Mouse (Mus musculus) cortical plate, adult 2 months (tissue): Measurements from ENCODE around the gene C1ql2. TPM values are rescaled to one million over a fixed set of nuclear protein-coding genes. Genes with fewer than 3 reads are reported as not detected.

Source experiments
- H3K27ac ChIP-seq: fragments of 200-500 bp; 2 replicates; pipeline ENCODE4 v1.5.1; 2012; ENCODE audit warnings: low read length, control low read depth, inconsistent platforms; ENCODE audit not compliant: insufficient read depth
- H3K4me1 ChIP-seq: fragments of 200-500 bp; 2 replicates; pipeline ENCODE4 v1.6.1; 2011; ENCODE audit warnings: low read length; ENCODE audit not compliant: control insufficient read depth, insufficient read depth
- H3K4me3 ChIP-seq: fragments of 200-500 bp; 2 replicates; pipeline ENCODE4 v1.5.1; 2011; ENCODE audit warnings: mild to moderate bottlenecking, low read length, control low read depth; ENCODE audit not compliant: insufficient read depth
- CTCF ChIP-seq: fragments of 200-500 bp; IDR thresholded peaks from 2 replicates; pipeline ENCODE4 v1.5.1; 2011; ENCODE audit warnings: mild to moderate bottlenecking, control low read depth, low read length; ENCODE audit not compliant: insufficient read depth; ENCODE audit errors: extremely low read depth
- POLR2A ChIP-seq: fragments of 200-500 bp; IDR thresholded peaks from 2 replicates; pipeline ENCODE4 v1.6.1; 2011; ENCODE audit warnings: mild to moderate bottlenecking, low read length, control low read depth; ENCODE audit not compliant: insufficient read depth; ENCODE audit errors: extremely low read depth
- polyA plus RNA-seq: library from polyadenylated mRNA; depleted of rRNA; stranded (reverse); fragments of >200 nt; gene quantifications from 2 replicates; pipeline ENCODE4 v1.2.3, GENCODE M21; 2012; rRNA removed

The C1ql2 gene
- polyA plus RNA-seq, 1 experiment = 2.7 TPM

DNA sequence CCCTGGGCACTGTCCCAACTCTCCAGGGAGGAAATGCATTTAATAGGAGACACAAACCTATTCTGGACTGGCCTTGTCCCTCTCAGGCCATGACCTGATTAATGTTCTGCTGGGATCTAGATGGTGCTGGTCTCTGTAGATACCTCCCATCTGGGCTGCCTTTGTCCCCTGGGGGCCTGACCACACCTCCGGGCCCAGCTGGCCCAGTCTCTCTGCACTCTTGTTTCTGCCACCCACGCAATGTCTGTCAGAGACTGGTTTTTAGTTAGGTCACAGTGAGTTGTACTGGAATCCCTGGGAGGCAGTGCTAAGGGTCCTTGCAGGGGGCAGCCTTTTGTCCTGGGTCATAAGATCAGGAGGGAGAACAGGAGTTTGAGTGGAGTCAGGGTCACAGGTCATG lies 34.5 kb downstream of the C1ql2 start:
- no peak for TF ChIP-seq POLR2A
- no peak for TF ChIP-seq CTCF
- Histone ChIP-seq H3K4me1 (no peaks in the 10 kb centered on the region), H3K27ac (no peak overlapping the region), H3K4me3 (no peak overlapping the region)

GRCm38 (mm10) chr1:120385029-120385571 lies 44.7 kb downstream of the C1ql2 start:
- TF ChIP-seq POLR2A (no peak), CTCF (no peak)
- Histone ChIP-seq H3K27ac (no peak overlapping the region), H3K4me3 (no peak overlapping the region), H3K4me1 (no peaks in the 10 kb centered on the region)

GRCm38 (mm10) chr1:120389734-120390133 lies 49.4 kb downstream of the C1ql2 start:
- no peak overlapping the region for H3K4me3 ChIP-seq
- no peaks in the 10 kb centered on the region for H3K4me1 ChIP-seq
- H3K27ac ChIP-seq = no peak overlapping the region
- TF ChIP-seq POLR2A (no peak), CTCF (no peak)

DNA sequence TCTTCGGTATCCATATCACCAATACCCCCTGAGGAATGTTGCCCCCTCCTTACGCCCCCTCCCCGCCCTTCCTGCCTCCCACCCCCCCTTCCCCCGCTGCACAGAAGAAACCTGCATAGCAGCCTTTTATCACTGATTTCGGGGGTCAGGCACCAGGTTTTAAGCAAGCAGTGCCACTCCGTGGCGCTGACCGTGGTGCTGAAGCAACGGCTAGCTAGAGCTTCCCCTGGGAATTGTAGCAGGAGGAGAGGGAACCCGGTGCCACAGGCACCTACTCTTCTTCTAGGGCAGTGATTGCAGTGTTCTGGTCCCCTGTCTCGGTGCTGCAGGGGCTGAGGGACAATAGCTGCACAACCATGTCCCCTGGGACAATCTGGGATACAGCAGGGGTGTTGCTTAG lies 50.0 kb downstream of the C1ql2 start:
- no peak overlapping the region for H3K4me3 ChIP-seq
- H3K27ac ChIP-seq = no peak overlapping the region
- TF ChIP-seq POLR2A (no peak), CTCF (no peak)
- H3K4me1 ChIP-seq = no peaks in the 10 kb centered on the region

Other genes with a start within 250 kb of the C1ql2 start
- 512 and 579 TPM in 2 replicates for gene Dbi, start 219.5 kb upstream of the C1ql2 start, polyA plus RNA-seq
- 5.2 TPM in 2 replicates for gene 3110009E18Rik, start 219.4 kb upstream of the C1ql2 start, polyA plus RNA-seq
- 10.1 and 11.5 TPM in 2 replicates for gene Steap3, start 67.9 kb upstream of the C1ql2 start, polyA plus RNA-seq
- gene Marco, start 164.4 kb downstream of the C1ql2 start, polyA plus RNA-seq = not detected in 2 replicates